Mouse (Mus musculus) neural tube, embryonic 12.5 days (tissue): ENCODE data around the gene Gpd2. TPM values are rescaled to one million over a fixed set of nuclear protein-coding genes. Genes with fewer than 3 reads are reported as not detected.

Experiments used
- ATAC-seq: fragments of 200-750 bp; cut with Nextera tagmentation; 2 replicates; pipeline ENCODE4 v1.8.0; 2017; ENCODE audit warnings: low read depth, mild to moderate bottlenecking, moderate TSS enrichment, moderate library complexity; ENCODE audit not compliant: low FRiP score
- H3K27ac ChIP-seq: fragments of 300-500 bp; sonication (generic); 2 replicates; pipeline ENCODE4 v1.5.1; 2016
- H3K27me3 ChIP-seq: fragments of 300-500 bp; sonication (generic); replicated peaks from 2 replicates; pipeline ENCODE4 v1.6.1; 2016; ENCODE audit warnings: mild to moderate bottlenecking
- H3K36me3 ChIP-seq: fragments of 300-500 bp; sonication (generic); 2 replicates; pipeline ENCODE4 v1.6.1; 2016; ENCODE audit warnings: mild to moderate bottlenecking
- H3K4me1 ChIP-seq: fragments of 300-500 bp; sonication (generic); 2 replicates; pipeline ENCODE4 v1.6.1; 2016
- H3K4me2 ChIP-seq: fragments of 300-500 bp; sonication (generic); replicated peaks from 2 replicates; pipeline ENCODE4 v1.6.1; 2016; ENCODE audit warnings: mild to moderate bottlenecking
- H3K4me3 ChIP-seq: fragments of 300-500 bp; sonication (generic); 2 replicates; pipeline ENCODE4 v1.5.1; 2016
- H3K9ac ChIP-seq: fragments of 300-500 bp; sonication (generic); 2 replicates; pipeline ENCODE4 v1.6.1; 2016; ENCODE audit warnings: mild to moderate bottlenecking
- H3K9me3 ChIP-seq: fragments of 300-500 bp; sonication (generic); 2 replicates; pipeline ENCODE4 v1.6.1; 2016; ENCODE audit warnings: mild to moderate bottlenecking
- WGBS: fragments of 180-500 bp; shearing (Covaris S2); methylation state at CpG from one replicate; pipeline ENCODE4 v1.1.7; 2016; 5-methylcytosine and 5-hydroxymethylcytosine counted together
- polyA plus RNA-seq: library from polyadenylated mRNA; unstranded; fragments of >200 nt; fragmentation: Nextera tagmentation; extraction: Ambion mirVana; gene quantifications from 2 replicates; pipeline ENCODE4 v1.2.1, GENCODE M21; 2016

The Gpd2 gene
- polyA plus RNA-seq, 1 experiment from 2014 or later: 16.7 TPM

DNA sequence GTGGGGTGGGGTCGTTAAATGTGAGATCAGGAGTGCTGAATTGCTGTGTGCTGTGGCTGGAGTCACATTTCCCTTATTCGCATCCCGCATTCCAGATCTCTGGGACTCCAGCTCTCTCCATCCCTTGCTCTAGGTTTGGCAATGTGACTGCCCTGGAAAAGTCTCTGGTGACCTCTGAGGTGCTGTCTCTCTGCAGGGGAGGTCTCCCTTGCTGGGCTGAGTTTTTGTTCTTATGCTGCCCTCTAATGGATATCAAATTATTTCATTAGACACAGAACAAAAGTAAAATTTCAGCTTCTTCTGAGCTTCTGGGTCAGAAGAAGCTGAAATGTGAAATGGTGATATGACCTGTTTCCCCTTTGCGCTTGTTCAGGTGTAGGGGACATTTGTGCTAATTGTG is 137.2 kb downstream of the Gpd2 start:
- Histone ChIP-seq H3K27ac (no peak overlapping the region), H3K27me3 (no peaks in the 10 kb centered on the region), H3K36me3 (no peaks in the 10 kb centered on the region), H3K9me3 (no peaks in the 10 kb centered on the region), H3K4me2 (no peak overlapping the region), H3K9ac (no peak overlapping the region), H3K4me3 (no peak overlapping the region), H3K4me1 (peaks cover 9% of the 10 kb centered on the region; the same call in 1 of the 2 replicates)
- 44% methylated on average over 4 of the region's 4 CpGs for WGBS
- 0 out of 2 replicates have a peak, but pooled peaks have one; percentile 18 for ATAC-seq

DNA sequence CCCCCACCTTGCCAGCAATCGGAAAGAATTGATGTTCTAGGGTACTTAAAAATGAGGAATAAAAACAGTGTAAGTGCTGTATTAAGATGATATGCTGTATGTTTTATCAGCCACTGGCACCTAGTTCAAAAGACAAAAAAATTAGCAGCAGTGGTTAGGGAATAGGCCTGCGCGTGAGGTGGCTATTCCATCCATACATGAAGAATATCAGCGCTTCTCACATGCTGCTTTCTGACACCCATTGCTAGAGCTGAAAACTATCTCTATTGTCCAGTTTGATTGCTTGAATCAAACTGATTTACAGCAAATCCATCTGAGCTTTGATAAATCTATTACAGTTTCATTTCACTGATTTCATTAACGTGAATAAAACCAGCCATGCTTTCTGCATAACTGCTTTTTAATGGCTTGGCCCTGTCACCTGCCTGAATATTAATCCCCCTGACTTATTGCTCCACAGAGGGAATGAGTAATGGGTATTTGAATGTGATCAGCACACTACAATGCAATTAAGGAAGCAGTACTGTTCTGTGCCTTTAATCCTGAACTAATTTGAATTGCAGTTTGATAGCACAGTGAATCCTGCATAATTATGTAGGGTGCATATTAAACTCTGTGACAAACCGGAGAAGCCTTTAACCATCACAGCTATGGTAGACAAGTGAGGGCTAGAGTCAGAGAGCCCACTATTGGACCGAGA is 137.9 kb downstream of the Gpd2 start:
- ATAC-seq: peak; percentile 80
- 46% methylated on average over 7 of the region's 7 CpGs for WGBS
- H3K4me2 ChIP-seq: no peak overlapping the region
- H3K4me3 ChIP-seq: no peak overlapping the region
- H3K27ac ChIP-seq: no peak overlapping the region
- H3K27me3 ChIP-seq: no peaks in the 10 kb centered on the region
- H3K9ac ChIP-seq: no peak overlapping the region
- H3K4me1 ChIP-seq: peaks cover 9% of the 10 kb centered on the region; the same call in 1 of the 2 replicates
- no peaks in the 10 kb centered on the region for H3K36me3 ChIP-seq
- H3K9me3 ChIP-seq: no peaks in the 10 kb centered on the region

DNA sequence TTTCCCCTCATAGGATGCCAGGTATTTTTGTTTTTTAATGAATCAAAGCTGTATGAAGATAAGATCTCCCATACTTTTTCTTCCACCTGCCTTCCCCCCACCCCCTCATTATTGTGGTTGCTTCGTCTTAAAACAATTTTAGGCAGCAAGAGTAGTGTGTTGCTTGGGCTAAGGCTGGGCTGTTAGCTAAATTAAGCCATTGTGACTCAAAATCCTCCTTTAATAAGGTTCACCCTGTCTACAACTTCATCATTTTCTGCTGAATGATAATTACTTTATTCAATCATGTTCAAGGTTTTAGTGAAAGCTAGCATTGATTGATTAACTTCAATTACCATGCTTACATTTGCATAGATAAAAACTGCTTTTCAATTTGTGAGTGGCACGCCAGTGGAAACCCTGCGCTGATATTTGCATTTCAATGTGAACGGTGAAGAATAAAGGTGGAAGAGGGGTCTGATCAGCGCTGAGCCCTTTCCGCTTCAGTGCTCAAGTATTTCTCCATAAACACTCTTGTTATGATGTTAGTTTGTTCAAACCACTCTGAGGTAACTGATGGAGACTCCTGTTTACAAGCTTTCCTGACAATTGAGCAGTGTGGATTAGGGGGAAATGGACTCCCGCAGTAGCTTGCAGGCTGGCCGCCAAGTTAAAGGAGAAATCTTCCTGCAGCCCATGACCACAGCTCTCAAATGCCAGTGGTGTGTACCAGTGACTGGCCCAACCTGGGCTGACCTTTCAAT is 140.9 kb downstream of the Gpd2 start:
- H3K4me2 ChIP-seq: peak overlapping the region; percentile 40
- 9% methylated on average over 8 of the region's 8 CpGs for WGBS

DNA sequence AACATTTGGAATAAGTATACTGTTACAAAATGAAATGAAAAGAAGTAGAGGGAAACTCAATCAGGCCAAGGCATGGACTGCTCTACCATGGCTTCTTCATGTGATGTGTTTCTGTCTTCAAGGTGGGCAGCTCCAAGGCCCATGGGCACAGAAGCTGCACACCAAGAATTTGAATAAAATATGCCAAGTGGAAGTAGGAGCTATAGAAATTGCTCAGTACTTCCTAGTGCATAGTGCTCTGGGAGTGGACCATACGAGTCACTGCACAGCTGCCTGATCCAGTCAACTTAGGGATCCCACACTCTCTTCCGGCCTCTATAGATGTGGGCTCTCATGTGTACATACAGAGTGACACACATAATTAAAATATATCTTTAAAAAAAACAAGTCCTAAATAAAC is 147.2 kb downstream of the Gpd2 start:
- no peak overlapping the region for H3K4me2 ChIP-seq
- H3K4me1 ChIP-seq: no peaks in the 10 kb centered on the region; the same call in 1 of the 2 replicates
- H3K9ac ChIP-seq: no peak overlapping the region
- no peak overlapping the region for H3K27ac ChIP-seq
- no peaks in the 10 kb centered on the region for H3K27me3 ChIP-seq
- H3K9me3 ChIP-seq: no peaks in the 10 kb centered on the region
- no peak for ATAC-seq
- no peaks in the 10 kb centered on the region for H3K36me3 ChIP-seq
- no peak overlapping the region for H3K4me3 ChIP-seq
- 88% methylated on average over 2 of the region's 2 CpGs for WGBS

More for the DNA sequence above, 140.9 kb downstream of the Gpd2 start:
- Histone ChIP-seq H3K9ac (no peak overlapping the region), H3K9me3 (no peaks in the 10 kb centered on the region), H3K4me1 (peaks cover 9% of the 10 kb centered on the region; the same call in 1 of the 2 replicates), H3K36me3 (no peaks in the 10 kb centered on the region), H3K27ac (no peak overlapping the region), H3K4me3 (no peak overlapping the region), H3K27me3 (no peaks in the 10 kb centered on the region)
- ATAC-seq: no peak; the same call in 1 of the 2 replicates

DNA sequence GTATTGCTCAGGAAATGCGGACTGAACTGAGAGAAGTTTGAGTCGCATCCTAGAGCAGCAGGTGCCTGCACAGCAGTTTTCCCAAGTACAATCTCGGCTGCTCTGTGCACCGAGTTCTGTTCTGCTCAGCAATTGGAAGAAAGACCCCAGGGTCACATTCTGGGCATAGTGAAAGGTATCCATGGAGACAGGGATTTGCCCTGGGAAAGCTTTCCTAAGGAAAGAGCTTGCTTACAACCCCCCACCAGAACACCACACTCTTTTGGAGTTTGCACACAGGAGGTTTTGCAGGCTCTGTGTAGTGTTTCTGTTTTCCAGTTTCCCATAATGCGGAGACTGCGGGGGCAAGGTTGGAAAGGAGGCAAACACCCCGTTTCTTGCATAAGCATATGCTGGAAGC is 150.4 kb downstream of the Gpd2 start:
- no peak overlapping the region for H3K4me3 ChIP-seq
- ATAC-seq: peak; percentile 78
- H3K27ac ChIP-seq: no peak overlapping the region
- H3K4me1 ChIP-seq: no peaks in the 10 kb centered on the region; the same call in 1 of the 2 replicates
- H3K36me3 ChIP-seq: no peaks in the 10 kb centered on the region
- H3K9ac ChIP-seq: no peak overlapping the region
- 14% methylated on average over 7 of the region's 7 CpGs for WGBS
- H3K4me2 ChIP-seq: peak overlapping the region; percentile 22
- 0 out of 2 replicates have a peak, but pooled peaks cover 3% of the 10 kb centered on the region for H3K9me3 ChIP-seq
- H3K27me3 ChIP-seq: no peaks in the 10 kb centered on the region

DNA sequence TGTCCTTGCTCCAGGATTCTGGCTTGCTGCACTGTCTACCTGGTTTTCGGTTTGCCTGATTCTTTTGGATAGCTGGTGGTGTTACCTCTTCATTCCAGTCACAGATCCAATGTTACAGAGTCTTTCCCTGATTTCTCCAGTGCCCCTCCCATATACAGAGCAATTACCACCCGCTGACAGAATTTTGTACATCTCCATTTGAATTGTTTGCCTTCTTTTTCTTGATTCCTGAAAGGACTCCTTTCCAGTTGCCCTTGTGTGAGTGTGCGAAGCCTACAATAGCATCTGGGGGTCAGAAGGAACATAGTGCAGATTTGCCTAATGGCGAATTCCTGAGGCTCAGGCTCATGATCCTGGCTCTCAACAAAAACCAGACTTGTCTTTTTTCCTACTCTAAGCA is 157.6 kb downstream of the Gpd2 start:
- ATAC-seq: no peak
- Histone ChIP-seq H3K4me1 (no peaks in the 10 kb centered on the region), H3K27ac (no peak overlapping the region), H3K4me3 (no peak overlapping the region), H3K9me3 (0 out of 2 replicates have a peak, but pooled peaks cover 3% of the 10 kb centered on the region), H3K4me2 (no peak overlapping the region), H3K36me3 (no peaks in the 10 kb centered on the region), H3K9ac (no peak overlapping the region), H3K27me3 (no peaks in the 10 kb centered on the region)
- WGBS: 90% methylated on average over 4 of the region's 4 CpGs

DNA sequence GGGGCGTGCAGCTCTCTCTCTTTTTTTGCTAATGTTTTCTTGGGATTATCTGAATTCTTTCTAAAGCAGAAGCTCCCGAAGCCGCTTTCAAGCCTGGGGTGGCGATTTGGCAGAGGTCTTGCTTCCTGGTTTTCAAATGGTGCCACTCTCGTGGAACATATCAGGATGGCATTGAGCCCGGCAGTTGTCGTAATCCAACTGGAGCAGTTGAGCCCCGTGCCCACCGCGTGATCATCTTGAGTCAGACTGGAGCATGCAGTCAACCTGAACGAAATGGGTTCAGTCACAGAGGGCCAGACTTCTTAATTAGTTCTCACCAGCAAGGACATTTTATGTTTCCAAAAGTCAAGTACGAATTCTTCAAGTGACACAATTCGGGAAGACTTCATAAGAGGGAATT is 158.6 kb downstream of the Gpd2 start:
- H3K4me1 ChIP-seq: no peaks in the 10 kb centered on the region
- no peak overlapping the region for H3K9ac ChIP-seq
- no peaks in the 10 kb centered on the region for H3K9me3 ChIP-seq
- H3K36me3 ChIP-seq: no peaks in the 10 kb centered on the region
- no peak overlapping the region for H3K27ac ChIP-seq
- 94% methylated on average over 13 of the region's 13 CpGs for WGBS
- ATAC-seq: no peak
- H3K4me3 ChIP-seq: no peak overlapping the region
- no peaks in the 10 kb centered on the region for H3K27me3 ChIP-seq
- H3K4me2 ChIP-seq: no peak overlapping the region

DNA sequence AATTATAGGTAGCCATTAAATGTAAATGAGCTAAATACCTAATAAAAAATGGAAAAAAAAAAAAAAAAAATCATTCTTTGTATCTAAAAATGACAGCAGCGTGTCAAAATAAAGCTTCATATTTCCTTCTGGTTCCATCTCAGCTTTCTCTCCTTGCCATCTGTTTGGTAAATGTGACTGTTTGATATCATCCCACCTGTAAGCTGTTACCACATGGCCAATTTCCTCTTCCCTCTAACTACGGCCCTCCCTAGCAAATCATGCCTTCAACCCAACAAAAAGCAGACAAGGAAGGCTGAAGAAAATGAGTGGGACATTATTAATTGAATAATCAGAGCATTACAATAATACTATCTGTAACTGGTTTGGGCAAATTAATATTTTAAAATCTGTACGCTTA is 160.3 kb downstream of the Gpd2 start:
- H3K36me3 ChIP-seq: no peaks in the 10 kb centered on the region
- no peak overlapping the region for H3K4me2 ChIP-seq
- WGBS: 90% methylated on average over 3 of the region's 3 CpGs
- H3K4me1 ChIP-seq: no peaks in the 10 kb centered on the region
- no peak overlapping the region for H3K4me3 ChIP-seq
- no peaks in the 10 kb centered on the region for H3K27me3 ChIP-seq
- H3K9me3 ChIP-seq: no peaks in the 10 kb centered on the region
- H3K27ac ChIP-seq: no peak overlapping the region
- no peak overlapping the region for H3K9ac ChIP-seq
- no peak for ATAC-seq

DNA sequence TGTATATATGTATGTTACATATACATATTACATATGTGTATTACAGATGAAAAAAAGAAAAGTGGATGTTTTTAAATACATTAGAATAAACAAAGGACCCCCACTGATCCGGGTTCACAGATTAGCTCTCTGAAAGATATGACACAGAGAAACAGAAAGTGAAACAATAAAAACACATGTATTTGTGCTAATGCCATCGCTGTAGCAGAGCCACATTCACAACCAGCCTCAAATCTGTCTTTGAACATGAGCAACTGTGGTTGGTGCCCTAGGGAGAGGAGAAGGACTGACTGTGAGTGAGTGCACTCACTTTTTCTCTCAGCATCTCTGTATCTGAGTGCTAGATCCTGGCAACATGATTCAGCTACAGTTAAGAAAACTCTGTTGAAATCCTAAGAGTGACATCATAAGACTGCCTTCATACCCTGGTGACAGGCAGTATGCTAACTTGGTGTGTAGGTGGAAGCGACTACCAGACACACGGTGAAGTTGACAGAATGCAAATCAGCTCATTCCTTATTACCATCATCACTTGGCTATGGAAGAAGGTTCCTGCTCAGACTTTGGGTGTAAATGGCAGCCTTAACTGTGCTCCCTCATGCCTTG is 170.1 kb downstream of the Gpd2 start:
- H3K9me3 ChIP-seq: no peaks in the 10 kb centered on the region
- no peaks in the 10 kb centered on the region for H3K27me3 ChIP-seq
- no peak overlapping the region for H3K9ac ChIP-seq
- H3K4me2 ChIP-seq: no peak overlapping the region
- H3K27ac ChIP-seq: no peak overlapping the region
- H3K36me3 ChIP-seq: no peaks in the 10 kb centered on the region
- ATAC-seq: no peak
- no peaks in the 10 kb centered on the region for H3K4me1 ChIP-seq
- WGBS: 88% methylated on average over 4 of the region's 4 CpGs
- no peak overlapping the region for H3K4me3 ChIP-seq

DNA sequence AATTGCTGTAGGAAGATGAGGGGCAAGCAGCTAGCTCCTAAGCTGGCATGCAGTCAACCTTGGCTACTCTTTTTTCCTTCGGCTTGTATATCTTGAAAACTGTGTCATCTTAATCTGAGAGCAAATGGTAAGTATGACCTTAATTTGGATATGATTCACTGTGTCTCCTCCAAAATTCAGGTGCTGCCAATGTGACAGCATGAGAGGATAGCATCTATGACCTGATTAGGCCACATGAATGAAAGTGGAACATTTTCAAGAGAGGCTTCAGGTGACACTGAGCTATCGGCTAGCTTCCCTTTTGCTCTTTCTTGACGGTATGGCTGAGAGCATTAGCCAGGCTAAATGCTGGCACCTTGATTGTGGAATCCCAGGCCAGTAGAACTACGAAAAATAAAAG is 171.0 kb downstream of the Gpd2 start:
- Histone ChIP-seq H3K9ac (no peak overlapping the region), H3K9me3 (no peaks in the 10 kb centered on the region), H3K4me2 (no peak overlapping the region), H3K27ac (no peak overlapping the region), H3K4me3 (no peak overlapping the region), H3K4me1 (no peaks in the 10 kb centered on the region), H3K36me3 (no peaks in the 10 kb centered on the region), H3K27me3 (no peaks in the 10 kb centered on the region)
- no peak for ATAC-seq
- 93% methylated on average over 4 of the region's 4 CpGs for WGBS

DNA sequence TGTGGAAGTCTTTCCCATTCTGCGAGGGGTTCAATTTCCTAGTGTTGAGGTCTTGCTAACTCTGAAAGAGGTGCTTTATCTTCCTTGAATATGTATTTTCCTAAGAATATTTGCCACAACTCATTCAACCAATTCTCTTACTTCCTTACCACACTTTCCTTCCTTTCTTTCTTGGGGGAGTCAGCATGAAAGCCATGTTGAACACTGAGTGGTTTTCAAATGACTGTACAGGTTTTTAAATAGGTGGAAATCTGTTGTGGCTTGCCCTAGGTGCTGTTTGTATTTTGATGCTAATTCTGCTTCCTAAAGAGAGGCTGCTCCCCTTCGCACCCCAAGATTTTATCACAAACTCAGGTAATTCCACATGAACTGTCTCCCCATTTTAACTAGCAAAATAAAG is 174.1 kb downstream of the Gpd2 start:
- Histone ChIP-seq H3K27ac (no peak overlapping the region), H3K9ac (no peak overlapping the region), H3K9me3 (no peaks in the 10 kb centered on the region), H3K36me3 (no peaks in the 10 kb centered on the region), H3K4me1 (no peaks in the 10 kb centered on the region), H3K4me3 (no peak overlapping the region), H3K4me2 (no peak overlapping the region), H3K27me3 (no peaks in the 10 kb centered on the region)
- no peak for ATAC-seq
- 92% methylated on average over 2 of the region's 2 CpGs for WGBS

DNA sequence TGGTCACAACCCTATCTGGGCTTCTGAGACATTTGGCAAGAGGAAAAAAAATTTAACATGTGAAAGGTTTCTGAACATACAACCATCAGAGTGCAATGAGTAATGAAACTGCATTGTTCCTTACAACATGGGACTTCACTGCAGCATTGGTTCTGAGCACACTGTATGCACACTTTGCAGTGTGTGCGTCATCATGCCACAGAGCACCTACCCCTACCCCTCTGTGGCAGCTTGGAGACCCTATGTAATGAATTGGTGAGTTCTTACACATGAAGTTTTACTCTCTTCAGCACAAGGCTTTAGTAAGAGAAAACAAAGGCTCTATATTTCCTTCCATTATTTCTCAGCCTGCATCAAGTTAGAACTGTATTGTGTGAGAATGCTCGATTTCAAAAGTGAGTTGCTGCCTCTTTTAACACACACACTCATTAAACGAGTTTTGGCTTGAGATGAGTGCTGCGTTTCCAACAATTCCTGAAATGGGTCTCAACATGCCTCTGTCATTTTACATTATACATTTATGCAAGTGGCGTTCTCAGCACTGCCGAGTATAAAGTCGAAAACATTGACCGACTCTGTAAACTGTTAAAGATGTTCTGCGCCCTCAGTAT is 177.2 kb downstream of the Gpd2 start:
- ATAC-seq: no peak
- Histone ChIP-seq H3K4me1 (no peaks in the 10 kb centered on the region), H3K36me3 (no peaks in the 10 kb centered on the region), H3K27me3 (no peaks in the 10 kb centered on the region), H3K4me2 (no peak overlapping the region), H3K4me3 (no peak overlapping the region), H3K9ac (no peak overlapping the region), H3K9me3 (no peaks in the 10 kb centered on the region), H3K27ac (no peak overlapping the region)
- WGBS: 91% methylated on average over 9 of the region's 9 CpGs
